Mouse (Mus musculus) kidney, adult 2 months (tissue): ENCODE results near the gene Tldc1. TPM values are rescaled to one million over a fixed set of nuclear protein-coding genes. Genes with fewer than 3 reads are reported as not detected.

Experiments used
- DNase-seq: peaks from one replicate; pipeline ENCODE4 v3.0.0; 2021
- H3K27ac ChIP-seq: fragments of 200-500 bp; 2 replicates; pipeline ENCODE4 v1.5.1; 2012; ENCODE audit warnings: low read depth, low read length, control low read depth, inconsistent platforms; ENCODE audit not compliant: insufficient read depth
- H3K27me3 ChIP-seq: fragments of 200-500 bp; replicated peaks from 2 replicates; pipeline ENCODE4 v1.6.1; 2012; ENCODE audit warnings: mild to moderate bottlenecking, moderate library complexity, low read length, inconsistent platforms; ENCODE audit not compliant: control insufficient read depth, insufficient read depth
- H3K36me3 ChIP-seq: fragments of 200-500 bp; 2 replicates; pipeline ENCODE4 v1.6.1; 2012; ENCODE audit warnings: mild to moderate bottlenecking, moderate library complexity, low read length, inconsistent platforms; ENCODE audit not compliant: control insufficient read depth, insufficient read depth
- H3K4me1 ChIP-seq: fragments of 200-500 bp; 2 replicates; pipeline ENCODE4 v1.6.1; 2011; ENCODE audit warnings: low read length; ENCODE audit not compliant: control insufficient read depth, insufficient read depth
- H3K4me3 ChIP-seq: fragments of 200-500 bp; 2 replicates; pipeline ENCODE4 v1.5.1; 2011; ENCODE audit warnings: mild to moderate bottlenecking, low read depth, low read length, control low read depth; ENCODE audit not compliant: insufficient read depth
- CTCF ChIP-seq: fragments of 200-500 bp; conservative IDR thresholded peaks from 2 replicates; pipeline ENCODE4 v1.5.1; 2011; ENCODE audit warnings: low read depth, mild to moderate bottlenecking, control low read depth, low read length, moderate library complexity, mixed read lengths; ENCODE audit not compliant: insufficient read depth, insufficient read length
- POLR2A ChIP-seq: fragments of 200-500 bp; IDR thresholded peaks from one replicate; pipeline ENCODE4 v1.6.1; 2011; ENCODE audit warnings: low read depth, low read length, control low read depth
- WGBS: fragments of 180-500 bp; shearing (Covaris S2); methylation state at CpG from one replicate; pipeline ENCODE4 v1.1.7; 2018; 5-methylcytosine and 5-hydroxymethylcytosine counted together
- polyA plus RNA-seq: library from polyadenylated mRNA; depleted of rRNA; stranded (reverse); fragments of >200 nt; gene quantifications from 2 replicates; pipeline ENCODE4 v1.2.3, GENCODE M21; 2012

The Tldc1 gene
- polyA plus RNA-seq, 1 experiment: 11.6 TPM

DNA sequence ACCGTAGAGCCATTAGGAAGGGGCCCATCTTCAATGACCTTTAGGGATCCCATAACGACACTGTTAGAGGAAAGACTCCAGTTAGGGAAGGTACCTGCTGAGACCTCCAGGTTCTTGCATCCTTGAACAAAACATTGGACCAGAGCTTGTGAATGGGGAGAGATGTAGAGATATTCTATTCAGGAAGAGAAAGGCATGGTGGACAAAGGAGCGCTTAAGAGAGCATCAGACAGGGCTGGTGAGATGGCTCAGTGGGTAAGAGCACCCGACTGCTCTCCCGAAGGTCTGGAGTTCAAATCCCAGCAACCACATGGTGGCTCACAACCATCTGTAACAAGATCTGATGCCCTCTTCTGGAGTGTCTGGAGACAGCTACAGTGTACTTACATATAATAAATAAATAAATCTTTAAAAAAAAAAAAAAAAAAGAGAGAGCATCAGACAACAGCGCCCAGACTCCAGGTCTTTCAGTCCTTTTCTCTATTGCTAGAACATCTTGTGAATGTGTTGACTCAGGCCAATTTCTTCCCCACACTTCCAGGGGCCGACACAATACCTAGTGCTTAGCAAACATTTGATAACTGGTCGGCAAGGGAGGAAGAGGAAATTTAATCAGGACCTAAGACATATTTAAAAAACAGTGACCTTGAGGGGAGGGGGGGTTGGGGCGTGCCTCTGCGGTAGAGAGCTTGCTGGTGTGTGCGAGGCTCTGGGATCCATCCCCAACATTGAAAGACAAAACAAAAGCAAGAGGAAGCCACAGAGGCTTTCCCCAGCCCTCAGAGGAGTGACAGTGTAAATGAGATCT is 40.9 kb downstream of the Tldc1 start:
- Histone ChIP-seq H3K4me1 (no peaks in the 10 kb centered on the region), H3K27ac (no peak overlapping the region), H3K4me3 (no peak overlapping the region), H3K27me3 (no peaks in the 10 kb centered on the region), H3K36me3 (no peaks in the 10 kb centered on the region)
- no peak for TF ChIP-seq POLR2A
- no peak for TF ChIP-seq CTCF
- no peak for DNase-seq
- WGBS: 75% methylated on average over 11 of the region's 11 CpGs

DNA sequence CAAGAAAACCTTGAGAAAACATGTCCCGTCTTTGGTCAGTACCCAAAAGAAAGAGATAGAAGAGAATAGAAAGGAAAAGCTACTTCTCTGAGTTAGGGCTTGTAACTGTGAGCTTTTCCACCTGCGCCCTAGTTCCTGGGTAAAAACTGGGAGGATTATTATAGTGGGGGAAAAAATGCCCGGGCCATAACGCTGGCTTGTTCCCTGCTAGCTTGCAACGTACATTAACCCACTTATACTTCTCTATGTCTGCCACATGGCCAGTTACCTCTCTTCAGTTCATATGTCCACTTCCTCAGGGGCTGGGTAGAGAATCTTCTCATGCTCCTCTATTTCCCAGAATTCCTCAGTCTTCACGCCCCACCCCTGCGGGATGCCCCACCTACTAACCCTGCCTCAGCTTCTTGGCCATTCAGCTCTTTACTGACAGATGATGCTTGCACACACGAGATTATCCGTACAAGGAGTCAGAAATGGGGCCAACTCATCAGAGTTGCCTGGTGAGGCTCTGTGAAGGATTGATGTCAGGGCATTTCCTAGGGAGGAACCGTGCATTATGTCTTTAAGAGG is 41.8 kb downstream of the Tldc1 start:
- WGBS: 86% methylated on average over 10 of the region's 10 CpGs
- Histone ChIP-seq H3K27ac (no peak overlapping the region), H3K4me3 (no peak overlapping the region), H3K27me3 (no peaks in the 10 kb centered on the region), H3K36me3 (no peaks in the 10 kb centered on the region), H3K4me1 (no peaks in the 10 kb centered on the region)
- DNase-seq: no peak
- no peak for TF ChIP-seq POLR2A
- TF ChIP-seq CTCF: no peak

DNA sequence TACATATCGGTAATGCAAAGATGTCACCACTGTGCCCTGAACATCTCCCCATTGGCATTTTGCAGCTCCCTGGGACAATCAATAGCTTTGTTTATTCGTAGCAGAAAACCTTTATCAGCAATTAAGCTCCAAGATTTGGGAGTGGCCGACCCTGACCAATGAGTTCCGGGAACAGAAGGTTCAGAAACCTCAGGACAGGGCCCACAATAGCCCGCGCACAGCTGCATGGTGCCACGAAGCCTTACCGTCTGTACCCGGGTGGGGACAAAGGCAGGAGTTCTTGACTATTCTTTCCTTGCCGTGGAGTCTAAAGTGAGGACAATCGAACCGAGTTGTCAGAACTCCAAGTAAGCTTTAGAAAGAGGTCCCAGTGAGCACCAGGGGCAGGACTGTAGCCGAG is 46.1 kb downstream of the Tldc1 start:
- no peaks in the 10 kb centered on the region for H3K27me3 ChIP-seq
- 89% methylated on average over 13 of the region's 13 CpGs for WGBS
- H3K4me3 ChIP-seq: no peak overlapping the region
- no peak for TF ChIP-seq CTCF
- TF ChIP-seq POLR2A: no peak
- H3K36me3 ChIP-seq: no peaks in the 10 kb centered on the region
- H3K27ac ChIP-seq: no peak overlapping the region
- DNase-seq: no peak
- H3K4me1 ChIP-seq: no peaks in the 10 kb centered on the region

DNA sequence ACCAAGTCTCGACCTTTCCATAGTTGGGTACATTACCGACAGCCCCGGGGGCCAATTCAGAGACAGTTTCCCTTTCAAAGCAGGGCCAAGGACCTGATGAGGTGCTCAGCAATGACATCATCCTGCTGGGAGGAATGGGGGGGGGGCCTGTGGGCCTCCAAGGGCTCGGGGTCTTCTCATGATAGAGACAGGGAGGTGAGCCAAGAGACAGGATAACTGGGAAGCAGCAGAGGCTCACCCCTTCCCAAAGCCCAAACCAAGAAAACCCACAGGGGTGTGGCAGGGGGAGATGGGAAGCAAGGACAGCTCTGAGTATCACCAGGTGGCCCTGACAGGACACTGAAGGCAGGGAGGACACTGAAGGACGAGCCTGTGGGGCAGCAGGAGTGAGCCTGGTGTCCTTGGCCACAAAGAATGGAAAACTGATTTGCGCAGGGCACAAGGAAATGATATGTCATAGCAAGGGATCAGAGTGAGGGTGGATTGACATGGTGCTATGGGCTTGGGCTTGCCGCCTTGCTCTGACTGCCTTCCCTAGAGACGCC is 49.8 kb downstream of the Tldc1 start:
- WGBS: 87% methylated on average over 8 of the region's 8 CpGs
- no peaks in the 10 kb centered on the region; the same call in 1 of the 2 replicates for H3K27me3 ChIP-seq
- no peak for DNase-seq

DNA sequence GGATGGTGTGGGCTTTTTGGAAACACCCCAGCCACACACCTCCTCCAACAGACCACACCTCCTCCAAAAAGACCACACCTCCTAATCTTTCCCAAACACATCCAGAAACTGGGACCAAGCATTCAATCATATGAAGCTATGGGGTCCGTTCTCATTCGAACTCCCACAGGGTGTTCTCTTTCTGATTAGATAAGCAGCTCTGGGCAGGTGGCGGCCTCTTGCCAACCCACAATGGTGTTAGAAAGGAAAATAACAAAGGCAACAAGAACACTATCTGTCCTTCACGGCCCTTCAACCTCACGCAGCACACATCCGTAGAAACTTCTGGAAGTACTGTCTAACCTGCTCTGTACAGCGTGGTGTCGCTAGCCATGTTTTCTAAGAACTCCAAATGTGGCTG is 51.1 kb downstream of the Tldc1 start:
- no peaks in the 10 kb centered on the region for H3K36me3 ChIP-seq
- TF ChIP-seq POLR2A (no peak), CTCF (no peak)
- H3K4me1 ChIP-seq: no peaks in the 10 kb centered on the region
- DNase-seq: no peak
- H3K27ac ChIP-seq: no peak overlapping the region
- H3K4me3 ChIP-seq: no peak overlapping the region
- 89% methylated on average over 8 of the region's 8 CpGs for WGBS
- H3K27me3 ChIP-seq: no peaks in the 10 kb centered on the region; the same call in 1 of the 2 replicates

More for the DNA sequence above, 49.8 kb downstream of the Tldc1 start:
- Histone ChIP-seq H3K36me3 (no peaks in the 10 kb centered on the region), H3K27ac (no peak overlapping the region), H3K4me1 (no peaks in the 10 kb centered on the region), H3K4me3 (no peak overlapping the region)
- no peak for TF ChIP-seq POLR2A
- no peak for TF ChIP-seq CTCF

DNA sequence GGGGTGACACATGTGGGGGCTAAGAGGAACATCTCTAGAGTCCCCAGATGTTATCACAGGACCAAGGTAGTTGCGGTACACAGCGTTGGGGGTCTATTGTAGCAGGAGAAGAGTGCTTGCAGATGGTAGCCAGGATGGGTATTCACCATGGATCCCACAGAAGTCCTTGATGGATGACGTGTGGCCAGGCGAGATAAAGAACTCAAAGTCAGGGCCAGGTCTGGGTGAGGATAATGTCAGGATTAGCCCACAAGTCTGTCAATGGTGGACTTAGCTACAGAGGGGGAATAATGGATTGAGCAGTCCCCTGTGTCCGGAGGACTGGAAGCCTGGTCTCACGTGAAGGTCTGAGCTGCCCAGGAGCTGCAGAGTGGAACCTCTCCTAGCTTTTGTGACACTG is 53.6 kb downstream of the Tldc1 start:
- 93% methylated on average over 6 of the region's 6 CpGs for WGBS
- TF ChIP-seq CTCF: no peak
- no peak for TF ChIP-seq POLR2A
- DNase-seq: no peak
- Histone ChIP-seq H3K27me3 (no peaks in the 10 kb centered on the region; the same call in 1 of the 2 replicates), H3K4me3 (no peak overlapping the region), H3K27ac (no peak overlapping the region), H3K4me1 (no peaks in the 10 kb centered on the region), H3K36me3 (no peaks in the 10 kb centered on the region)

DNA sequence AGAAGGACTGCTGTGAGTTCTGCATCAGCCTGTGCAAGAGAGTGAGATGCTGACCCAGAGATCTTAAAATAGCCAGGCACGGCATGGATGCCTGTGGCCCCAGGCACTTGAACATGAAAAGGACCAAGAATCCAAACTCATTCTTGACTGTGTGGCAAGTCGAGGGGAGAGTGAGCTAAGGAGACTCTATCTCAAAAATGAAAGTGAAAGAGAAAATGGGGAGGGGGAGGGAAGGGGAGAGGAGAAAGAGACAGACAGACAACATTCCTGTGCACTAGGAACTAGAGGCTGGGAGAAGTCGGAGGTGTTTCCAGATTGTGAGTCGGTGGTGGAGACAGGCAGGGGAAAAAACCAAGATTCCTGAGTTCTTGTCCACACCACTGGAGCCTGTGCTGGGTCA is 54.5 kb downstream of the Tldc1 start:
- Histone ChIP-seq H3K4me1 (no peaks in the 10 kb centered on the region), H3K4me3 (no peak overlapping the region), H3K27me3 (no peaks in the 10 kb centered on the region; the same call in 1 of the 2 replicates), H3K27ac (no peak overlapping the region), H3K36me3 (no peaks in the 10 kb centered on the region)
- WGBS: 48% methylated on average over 4 of the region's 4 CpGs
- no peak for TF ChIP-seq CTCF
- DNase-seq: no peak
